In genomic region chr16:91937281-91937680, GRCm38 (mm10) we compare ENCODE assay signal across 14 mouse cellular contexts.
"Had no signal": no experiment of that assay in that cellular context is flagged by ENCODE, and none has a peak within 500 bp of the region (broad histone marks: within the 10 kb centered on the region; RNA-seq: fewer than 3 reads in every experiment).

No protein-coding gene starts in this region.

- H3K27ac ChIP-seq: limb, embryonic 12.5 days; lung, embryonic 15.5 days; macrophage; midbrain, embryonic 12.5 days had no signal

- DNase-seq: kidney, adult 8-10 months; kidney, postnatal 10 days; kidney, postnatal 4 days; liver; liver, postnatal 0 days; lung, postnatal 14 days; right cerebral cortex, postnatal 25 days; thymus, postnatal 4 days had no signal

- H3K9me3 ChIP-seq: limb, embryonic 12.5 days; lung, embryonic 15.5 days; megakaryocyte, embryonic 14.5 days; midbrain, embryonic 12.5 days had no signal

- H3K4me1 ChIP-seq: lung, embryonic 15.5 days; midbrain, embryonic 12.5 days had no signal

- H3K36me3 ChIP-seq: limb, embryonic 12.5 days; lung, embryonic 15.5 days; midbrain, embryonic 12.5 days had no signal

- H3K4me3 ChIP-seq: layer of hippocampus, adult 2 months; limb, embryonic 12.5 days; lung, embryonic 15.5 days; megakaryocyte, embryonic 14.5 days; midbrain, embryonic 12.5 days had no signal

- H3K9ac ChIP-seq: limb, embryonic 12.5 days; liver, postnatal 0 days; lung, embryonic 15.5 days; midbrain, embryonic 12.5 days had no signal

- H3K4me2 ChIP-seq: limb, embryonic 12.5 days; lung, embryonic 15.5 days; midbrain, embryonic 12.5 days had no signal

- H3K27me3 ChIP-seq: lung, embryonic 15.5 days; midbrain, embryonic 12.5 days had no signal
